In the genomic region with DNA sequence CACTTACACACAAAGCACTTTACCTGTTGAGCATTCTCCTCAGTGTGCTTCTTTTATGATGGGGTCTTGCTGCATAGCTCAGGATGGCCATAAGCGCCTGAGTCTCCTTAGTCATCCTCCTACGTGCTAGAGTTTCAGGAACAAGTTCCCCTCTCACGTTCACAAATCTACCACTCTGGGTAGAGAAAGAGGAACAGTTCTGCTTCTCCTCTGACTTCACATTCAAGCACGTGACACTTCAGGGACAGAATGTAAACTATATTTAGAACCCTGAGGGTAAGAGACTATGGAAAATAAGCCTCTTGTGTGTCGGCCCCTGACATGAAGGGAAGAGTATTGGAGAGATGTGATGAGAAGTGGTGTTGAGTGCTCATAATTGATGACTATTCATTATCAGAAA, we compare ENCODE assay signal across 17 mouse cellular contexts. TPM values are rescaled to one million over a fixed set of nuclear protein-coding genes. Genes with fewer than 3 reads are reported as not detected.
DNase-seq lines count a peak whose midpoint lies in the region; ATAC-seq and TF ChIP-seq lines count a peak whose summit lies in the region.
"Had no signal": no experiment of that assay in that cellular context is flagged by ENCODE, and none has a peak within 500 bp of the region (broad histone marks: within the 10 kb centered on the region; RNA-seq: fewer than 3 reads in every experiment).

No protein-coding gene starts in this region.

- no peaks in the 10 kb centered on the region for H3K27me3 ChIP-seq in liver, embryonic 14.5 days (ENCODE audit: control insufficient read depth, insufficient read depth, low read length)
- H3K27me3 ChIP-seq in liver, embryonic 12.5 days (replicated peaks): no peaks in the 10 kb centered on the region; the same call in 1 of the 2 replicates
- no peaks in the 10 kb centered on the region; a peak in 1 of 4 replicates for H3K27me3 ChIP-seq in MEL (ENCODE audit: control insufficient read depth in 1 of 2, insufficient read depth in 2 of 2, low read length in 2 of 2)
- no peaks in the 10 kb centered on the region for H3K27me3 ChIP-seq in liver, postnatal 0 days (ENCODE audit: insufficient read depth, low read length)
- H3K27me3 ChIP-seq: embryonic facial prominence, embryonic 15.5 days; limb, embryonic 13.5 days; megakaryocyte, embryonic 14.5 days had no signal

- TF ChIP-seq POLR2A in MEL (IDR thresholded peaks at IDR 0.05; ENCODE audit: control insufficient read depth in 1 of 2, insufficient read depth in 1 of 2, low read depth in 1 of 2, low read length in 2 of 2, poor library complexity in 1 of 2): no peak

- H3K4me3 ChIP-seq in liver, embryonic 14.5 days (ENCODE audit: insufficient read depth in 1 of 2, low read depth in 2 of 2, low read length in 2 of 2): no peak overlapping the region
- no peak overlapping the region for H3K4me3 ChIP-seq in liver, embryonic 12.5 days
- no peak overlapping the region for H3K4me3 ChIP-seq in MEL (ENCODE audit: control insufficient read depth in 1 of 2, insufficient read depth in 1 of 2, low read depth in 2 of 2, low read length in 2 of 2)
- no peak overlapping the region for H3K4me3 ChIP-seq in liver, postnatal 0 days (ENCODE audit: low read depth, low read length)
- H3K4me3 ChIP-seq: embryonic facial prominence, embryonic 15.5 days; limb, embryonic 13.5 days; megakaryocyte, embryonic 14.5 days had no signal

- peak; percentile 87 for DNase-seq in heart, adult 11 months
- no peak for DNase-seq in heart, adult 8-10 months (ENCODE audit: low spot score)
- DNase-seq in liver, embryonic 14.5 days (ENCODE audit: low read depth in 3 of 3, low spot score in 3 of 3): no peak
- DNase-seq in MEL (ENCODE audit: low read depth, low spot score): peak; percentile 84
- no peak for DNase-seq in liver, postnatal 0 days
- no peak for DNase-seq in adrenal gland, postnatal 10 days
- DNase-seq in left cerebral cortex, adult 9 months (ENCODE audit: low spot score in 2 of 2): no peak
- DNase-seq: cerebellum, adult 11-12 months; kidney, adult 11 months; kidney, postnatal 36 days; layer of hippocampus, postnatal 36 days had no signal

- TF ChIP-seq RAD21 in MEL (IDR thresholded peaks at IDR 0.05; ENCODE audit: low read depth, low read length): no peak

- peaks cover 0 to 5% of the 10 kb centered on the region in 2 experiments; a peak in 1 of 4 replicates for H3K4me1 ChIP-seq in liver, embryonic 14.5 days (replicated peaks; ENCODE audit: control insufficient read depth in 2 of 2, insufficient read depth in 2 of 2, low read length in 1 of 2)
- no peaks in the 10 kb centered on the region for H3K4me1 ChIP-seq in liver, embryonic 12.5 days
- H3K4me1 ChIP-seq in MEL (ENCODE audit: control insufficient read depth in 1 of 2, insufficient read depth in 2 of 2, low read length in 2 of 2): peaks cover 0 to 13% of the 10 kb centered on the region in 2 experiments; a peak in 2 of 4 replicates
- H3K4me1 ChIP-seq in liver, postnatal 0 days (ENCODE audit: insufficient read depth): peaks cover 12% of the 10 kb centered on the region
- H3K4me1 ChIP-seq: embryonic facial prominence, embryonic 15.5 days had no signal

- H3K9ac ChIP-seq in liver, embryonic 14.5 days (replicated peaks): no peak overlapping the region
- no peak overlapping the region for H3K9ac ChIP-seq in liver, embryonic 12.5 days
- no peak overlapping the region for H3K9ac ChIP-seq in MEL (ENCODE audit: control insufficient read depth, low read depth, low read length, poor library complexity, severe bottlenecking)
- H3K9ac ChIP-seq in liver, postnatal 0 days (replicated peaks): no peak overlapping the region
- H3K9ac ChIP-seq: embryonic facial prominence, embryonic 15.5 days; hindbrain, embryonic 14.5 days; limb, embryonic 13.5 days had no signal

- no peak for TF ChIP-seq CTCF in liver, embryonic 14.5 days (IDR thresholded peaks at IDR 0.05; ENCODE audit: low read depth)
- TF ChIP-seq CTCF in MEL (IDR thresholded peaks at IDR 0.05 in 2 of 3, conservative IDR thresholded peaks at IDR 0.05 in 1 of 3; ENCODE audit: control insufficient read depth in 1 of 3, insufficient read depth in 1 of 3, low read depth in 2 of 3, low read length in 3 of 3, poor library complexity in 1 of 3, severe bottlenecking in 1 of 3): no peak
- TF ChIP-seq CTCF in liver, postnatal 0 days (IDR thresholded peaks at IDR 0.05; ENCODE audit: low read depth): no peak

- H3K9me3 ChIP-seq in liver, embryonic 14.5 days (ENCODE audit: control insufficient read depth, low read length): no peaks in the 10 kb centered on the region
- H3K9me3 ChIP-seq in liver, embryonic 12.5 days (replicated peaks): no peaks in the 10 kb centered on the region
- no peaks in the 10 kb centered on the region for H3K9me3 ChIP-seq in MEL (replicated peaks; ENCODE audit: insufficient read depth, low read length)
- H3K9me3 ChIP-seq in liver, postnatal 0 days (ENCODE audit: low read length): no peaks in the 10 kb centered on the region
- H3K9me3 ChIP-seq: embryonic facial prominence, embryonic 15.5 days; limb, embryonic 13.5 days; megakaryocyte, embryonic 14.5 days had no signal

- H3K36me3 ChIP-seq in liver, embryonic 14.5 days (replicated peaks; ENCODE audit: control insufficient read depth, insufficient read depth, low read depth): no peaks in the 10 kb centered on the region
- H3K36me3 ChIP-seq in liver, embryonic 12.5 days: no peaks in the 10 kb centered on the region
- peaks cover 0 to 6% of the 10 kb centered on the region in 2 experiments; a peak in 2 of 4 replicates for H3K36me3 ChIP-seq in MEL (ENCODE audit: control insufficient read depth in 1 of 2, insufficient read depth in 2 of 2, low read length in 2 of 2)
- no peaks in the 10 kb centered on the region for H3K36me3 ChIP-seq in liver, postnatal 0 days (replicated peaks; ENCODE audit: insufficient read depth, low read length)
- H3K36me3 ChIP-seq: embryonic facial prominence, embryonic 15.5 days; limb, embryonic 13.5 days had no signal

- ATAC-seq in liver, embryonic 14.5 days (ENCODE audit: insufficient read depth): peak; percentile 18; the same call in 1 of the 2 replicates
- no peak for ATAC-seq in liver, embryonic 12.5 days
- ATAC-seq in liver, postnatal 0 days: peak; percentile 43
- ATAC-seq: forebrain, embryonic 14.5 days had no signal

- no peak for TF ChIP-seq EP300 in liver, embryonic 14.5 days (IDR thresholded peaks at IDR 0.05; ENCODE audit: low read depth)
- no peak for TF ChIP-seq EP300 in MEL (IDR thresholded peaks at IDR 0.05; ENCODE audit: low read depth in 1 of 2, low read length in 2 of 2)
- TF ChIP-seq EP300 in liver, postnatal 0 days (IDR thresholded peaks at IDR 0.05; ENCODE audit: low read depth): no peak

- no peak overlapping the region for H3K27ac ChIP-seq in liver, embryonic 14.5 days
- H3K27ac ChIP-seq in liver, embryonic 12.5 days: no peak overlapping the region
- H3K27ac ChIP-seq in MEL (ENCODE audit: control insufficient read depth, low read depth, low read length): no peak overlapping the region
- peak overlapping the region; percentile 48; the same call in 1 of the 2 replicates for H3K27ac ChIP-seq in liver, postnatal 0 days (ENCODE audit: low read depth)
- H3K27ac ChIP-seq: embryonic facial prominence, embryonic 15.5 days; hindbrain, embryonic 14.5 days; limb, embryonic 13.5 days had no signal

- WGBS in liver, embryonic 14.5 days (ENCODE audit: insufficient replicate concordance): 14% methylated on average over 5 of the region's 5 CpGs
- 23% methylated on average over 5 of the region's 5 CpGs for WGBS in liver, embryonic 12.5 days (ENCODE audit: insufficient replicate concordance)
- WGBS in liver, postnatal 0 days (ENCODE audit: insufficient replicate concordance): 27% methylated on average over 5 of the region's 5 CpGs

- H3K4me2 ChIP-seq in liver, embryonic 14.5 days (ENCODE audit: low read depth): no peak overlapping the region
- no peak overlapping the region for H3K4me2 ChIP-seq in liver, embryonic 12.5 days
- no peak overlapping the region for H3K4me2 ChIP-seq in liver, postnatal 0 days (ENCODE audit: low read depth, low read length)
- H3K4me2 ChIP-seq: embryonic facial prominence, embryonic 15.5 days; hindbrain, embryonic 14.5 days; limb, embryonic 13.5 days had no signal

- H3K79me2 ChIP-seq in MEL (ENCODE audit: control insufficient read depth, insufficient read depth, low read length, poor library complexity): no peaks in the 10 kb centered on the region

TF ChIP-seq in MEL, 35 proteins besides CTCF, POLR2A, EP300 and RAD21 (continues in another document):
- peak; percentile 73; the same call in 1 of the 2 replicates for TF ChIP-seq MYC (IDR thresholded peaks at IDR 0.05; ENCODE audit: low read depth, low read length)
- TF ChIP-seq CHD2 (IDR thresholded peaks at IDR 0.05; ENCODE audit: low read length): no peak
- TF ChIP-seq USF1 (IDR thresholded peaks at IDR 0.05; ENCODE audit: low read depth, low read length): peak; percentile 86
- peak; percentile 47; the same call in 1 of the 2 replicates for TF ChIP-seq ETS1 (IDR thresholded peaks at IDR 0.05; ENCODE audit: low read depth, low read length)
- TF ChIP-seq BHLHE40 (IDR thresholded peaks at IDR 0.05; ENCODE audit: borderline replicate concordance, low read depth, low read length): peak; percentile 91
- TF ChIP-seq MAX (IDR thresholded peaks at IDR 0.05; ENCODE audit: low read length): peak; percentile 80

RNA-seq across cellular contexts. Expression of gene Akap7, which starts 10.7 kb away (rescaled TPM):
- total RNA-seq in heart, adult 8-10 months (2022): 10 to 100 TPM; 58.9 to 68.6 (median 63.2) TPM
- 6.5 and 14.3 TPM in 2 replicates for polyA plus RNA-seq in liver, embryonic 14.5 days (2012; rRNA removed)
- 26.8 and 33.4 TPM in 2 replicates for polyA plus RNA-seq in liver, embryonic 14.5 days (2014; fragmentation: Nextera tagmentation; extraction: Ambion mirVana)
- polyA plus RNA-seq in liver, embryonic 12.5 days (2016; fragmentation: Nextera tagmentation; extraction: Ambion mirVana): 23.2 and 25.7 TPM in 2 replicates
- 1.9 and 2.9 TPM in 2 replicates for total RNA-seq in MEL (2012; rRNA removed)
- 1 to 10 TPM in 1 of 2 experiments, not detected in 1; 7.7 TPM for polyA plus RNA-seq in MEL (2012; ENCODE audit: insufficient read depth in 1 of 2, insufficient read length in 2 of 2, low read depth in 1 of 2, low replicate concordance in 2 of 2, missing spikeins in 1 of 2)
- 15.9 and 21.0 TPM in 2 replicates for polyA plus RNA-seq in liver, postnatal 0 days (2015; fragmentation: Nextera tagmentation; extraction: Ambion mirVana)
- 100 to 1,000 TPM in 1 of 2 experiments, 10 to 100 TPM in 1; 86.7 to 110 TPM for total RNA-seq in adrenal gland, postnatal 10 days (2021)

RNA-seq across cellular contexts. Expression of gene Epb41l2, which starts 41.2 kb away (rescaled TPM):
- 10 to 100 TPM; 34.0 to 46.3 (median 40.7) TPM for total RNA-seq in heart, adult 8-10 months (2022)
- polyA plus RNA-seq in liver, embryonic 14.5 days (2012; rRNA removed): 7.3 and 11.7 TPM in 2 replicates
- 6.8 and 8.0 TPM in 2 replicates for polyA plus RNA-seq in liver, embryonic 14.5 days (2014; fragmentation: Nextera tagmentation; extraction: Ambion mirVana)
- polyA plus RNA-seq in liver, embryonic 12.5 days (2016; fragmentation: Nextera tagmentation; extraction: Ambion mirVana): 16.2 and 19.0 TPM in 2 replicates
- total RNA-seq in MEL (2012; rRNA removed): 4.7 and 8.1 TPM in 2 replicates
- 10 to 100 TPM in 1 of 2 experiments, not detected in 1; 23.7 TPM for polyA plus RNA-seq in MEL (2012; ENCODE audit: insufficient read depth in 1 of 2, insufficient read length in 2 of 2, low read depth in 1 of 2, low replicate concordance in 2 of 2, missing spikeins in 1 of 2)
- polyA plus RNA-seq in liver, postnatal 0 days (2015; fragmentation: Nextera tagmentation; extraction: Ambion mirVana): 6.3 and 7.8 TPM in 2 replicates
- 100 to 1,000 TPM in 1 of 2 experiments, 10 to 100 TPM in 1; 95.8 to 111 TPM for total RNA-seq in adrenal gland, postnatal 10 days (2021)

Comparison
In these comparisons a context has a peak if more than half of its experiments do, and no peak if none do; other contexts are left out.
1. DNase-seq: peak in heart, adult 11 months (single experiment) and MEL (single experiment); none in heart, adult 8-10 months (single experiment), liver, embryonic 14.5 days (0 of 3), liver, postnatal 0 days (single experiment), adrenal gland, postnatal 10 days (single experiment) and left cerebral cortex, adult 9 months (0 of 2).